ENCODE assay signal across 23 mouse cellular contexts in genomic region chr11:79135105-79135503, GRCm38 (mm10). TPM values are rescaled to one million over a fixed set of nuclear protein-coding genes. Genes with fewer than 3 reads are reported as not detected.
DNase-seq lines count a peak whose midpoint lies in the region; ATAC-seq and TF ChIP-seq lines count a peak whose summit lies in the region.
"Had no signal": no experiment of that assay in that cellular context is flagged by ENCODE, and none has a peak within 500 bp of the region (broad histone marks: within the 10 kb centered on the region; RNA-seq: fewer than 3 reads in every experiment).

No protein-coding gene starts in this region.

- no peak for ATAC-seq in heart, postnatal 0 days (ENCODE audit: insufficient read depth, low read depth)
- ATAC-seq in lung, embryonic 15.5 days (ENCODE audit: borderline replicate concordance, extremely low read depth, low FRiP score, low TSS enrichment), result no peak
- ATAC-seq in neural tube, embryonic 15.5 days (ENCODE audit: low FRiP score), result no peak
- no peak for ATAC-seq in stomach, postnatal 0 days (ENCODE audit: low FRiP score, low TSS enrichment)
- ATAC-seq: forebrain, postnatal 0 days; midbrain, embryonic 13.5 days had no signal

- no peak for TF ChIP-seq CTCF in heart, postnatal 0 days (IDR thresholded peaks at IDR 0.05; ENCODE audit: low read depth)
- TF ChIP-seq CTCF in lung, adult 2 months (IDR thresholded peaks at IDR 0.05; ENCODE audit: insufficient read depth, low read length), result no peak
- no peak for TF ChIP-seq CTCF in stomach, postnatal 0 days (IDR thresholded peaks at IDR 0.05; ENCODE audit: low read depth)

- DNase-seq in heart, postnatal 0 days (ENCODE audit: low spot score), result no peak
- DNase-seq in heart, postnatal 4 days, result no peak
- no peak for DNase-seq in lung, adult 2 months
- DNase-seq in embryonic facial prominence, embryonic 10.5 days (ENCODE audit: low spot score), result no peak
- no peak for DNase-seq in stomach, postnatal 0 days (ENCODE audit: low spot score)
- DNase-seq in frontal cortex, postnatal 25 days (ENCODE audit: low spot score in 2 of 2), result no peak
- DNase-seq: adrenal gland, adult 8-10 months; B cell, adult 2 months; cerebellum, postnatal 10 days; forebrain, postnatal 0 days; gastrocnemius, adult 2 months; heart, postnatal 14 days; kidney, adult 8-10 months; right cerebral cortex, adult 18-20 months; thymus, adult 2 months had no signal

- H3K4me3 ChIP-seq in heart, postnatal 0 days (ENCODE audit: low read depth, low read length), result no peak overlapping the region
- H3K4me3 ChIP-seq in lung, embryonic 15.5 days, result no peak overlapping the region
- H3K4me3 ChIP-seq in lung, adult 2 months (replicated peaks; ENCODE audit: extremely low read depth, low read depth, low read length), result no peak overlapping the region
- H3K4me3 ChIP-seq in embryonic facial prominence, embryonic 10.5 days, result no peak overlapping the region
- H3K4me3 ChIP-seq in neural tube, embryonic 15.5 days (replicated peaks), result no peak overlapping the region
- no peak overlapping the region for H3K4me3 ChIP-seq in stomach, postnatal 0 days (ENCODE audit: low read depth, low read length)
- H3K4me3 ChIP-seq: erythroblast, embryonic 14.5 days; gastrocnemius, adult 2 months; layer of hippocampus, adult 2 months; left cerebral cortex, adult 2 months; liver, embryonic 15.5 days; midbrain, embryonic 13.5 days had no signal

- H3K9ac ChIP-seq in heart, postnatal 0 days (replicated peaks; ENCODE audit: low read depth, low read length), result no peak overlapping the region
- H3K9ac ChIP-seq in lung, embryonic 15.5 days, result no peak overlapping the region
- no peak overlapping the region for H3K9ac ChIP-seq in neural tube, embryonic 15.5 days (replicated peaks)
- H3K9ac ChIP-seq in stomach, postnatal 0 days (ENCODE audit: low read length), result no peak overlapping the region
- H3K9ac ChIP-seq: forebrain, postnatal 0 days; liver, embryonic 15.5 days; midbrain, embryonic 13.5 days had no signal

- TF ChIP-seq EP300 in heart, postnatal 0 days (IDR thresholded peaks at IDR 0.05; ENCODE audit: low read depth), result no peak
- no peak for TF ChIP-seq EP300 in stomach, postnatal 0 days (optimal IDR thresholded peaks at IDR 0.05)

- H3K36me3 ChIP-seq in heart, postnatal 0 days (replicated peaks; ENCODE audit: control insufficient read depth, insufficient read depth, low read length), result no peaks in the 10 kb centered on the region
- no peaks in the 10 kb centered on the region for H3K36me3 ChIP-seq in lung, embryonic 15.5 days
- H3K36me3 ChIP-seq in embryonic facial prominence, embryonic 10.5 days (replicated peaks), result no peaks in the 10 kb centered on the region
- H3K36me3 ChIP-seq in neural tube, embryonic 15.5 days, result no peaks in the 10 kb centered on the region
- H3K36me3 ChIP-seq in stomach, postnatal 0 days (ENCODE audit: control insufficient read depth, insufficient read depth, low read length), result no peaks in the 10 kb centered on the region
- H3K36me3 ChIP-seq: liver, embryonic 15.5 days; midbrain, embryonic 13.5 days had no signal

- 95% methylated on average over 13 of the region's 13 CpGs for WGBS in heart, postnatal 0 days
- 95% methylated on average over 13 of the region's 13 CpGs for WGBS in lung, embryonic 15.5 days
- 90% methylated on average over 13 of the region's 13 CpGs for WGBS in lung, adult 2 months
- 97% methylated on average over 13 of the region's 13 CpGs for WGBS in embryonic facial prominence, embryonic 10.5 days
- WGBS in neural tube, embryonic 15.5 days, result 94% methylated on average over 13 of the region's 13 CpGs
- 92% methylated on average over 13 of the region's 13 CpGs for WGBS in stomach, postnatal 0 days

- H3K27me3 ChIP-seq in heart, postnatal 0 days (ENCODE audit: control insufficient read depth, insufficient read depth, low read length), result no peaks in the 10 kb centered on the region
- no peaks in the 10 kb centered on the region for H3K27me3 ChIP-seq in lung, embryonic 15.5 days
- no peaks in the 10 kb centered on the region for H3K27me3 ChIP-seq in embryonic facial prominence, embryonic 10.5 days (replicated peaks; ENCODE audit: low read depth, poor library complexity, severe bottlenecking)
- H3K27me3 ChIP-seq in neural tube, embryonic 15.5 days (replicated peaks), result no peaks in the 10 kb centered on the region
- H3K27me3 ChIP-seq in stomach, postnatal 0 days (ENCODE audit: control insufficient read depth, insufficient read depth, low read length), result no peaks in the 10 kb centered on the region
- H3K27me3 ChIP-seq: liver, embryonic 15.5 days; midbrain, embryonic 13.5 days had no signal

- peaks cover 35% of the 10 kb centered on the region for H3K4me1 ChIP-seq in heart, postnatal 0 days (ENCODE audit: control insufficient read depth, insufficient read depth)
- H3K4me1 ChIP-seq in lung, embryonic 15.5 days, result peaks cover 49% of the 10 kb centered on the region
- peaks cover 15% of the 10 kb centered on the region for H3K4me1 ChIP-seq in lung, adult 2 months (ENCODE audit: control insufficient read depth, insufficient read depth, low read length)
- H3K4me1 ChIP-seq in embryonic facial prominence, embryonic 10.5 days, result peaks cover 34% of the 10 kb centered on the region
- H3K4me1 ChIP-seq in neural tube, embryonic 15.5 days, result peaks cover 36% of the 10 kb centered on the region
- no peaks in the 10 kb centered on the region; the same call in 1 of the 2 replicates for H3K4me1 ChIP-seq in stomach, postnatal 0 days (replicated peaks; ENCODE audit: control insufficient read depth, insufficient read depth)

- no peak overlapping the region for H3K4me2 ChIP-seq in heart, postnatal 0 days (ENCODE audit: low read depth, low read length)
- H3K4me2 ChIP-seq in lung, embryonic 15.5 days, result peak overlapping the region; percentile 20; the same call in 1 of the 2 replicates
- no peak overlapping the region for H3K4me2 ChIP-seq in neural tube, embryonic 15.5 days
- no peak overlapping the region for H3K4me2 ChIP-seq in stomach, postnatal 0 days (replicated peaks; ENCODE audit: low read depth)
- H3K4me2 ChIP-seq: liver, embryonic 15.5 days; midbrain, embryonic 13.5 days had no signal

- 0 out of 2 replicates have a peak overlapping the region, but pooled peaks have one; percentile 62 for H3K27ac ChIP-seq in heart, postnatal 0 days (ENCODE audit: low read depth)
- H3K27ac ChIP-seq in lung, embryonic 15.5 days, result peak overlapping the region; percentile 87
- 0 out of 2 replicates have a peak overlapping the region, but pooled peaks have one; percentile 63 for H3K27ac ChIP-seq in embryonic facial prominence, embryonic 10.5 days (replicated peaks)
- peak overlapping the region; percentile 51; the same call in 1 of the 2 replicates for H3K27ac ChIP-seq in neural tube, embryonic 15.5 days (replicated peaks)
- no peak overlapping the region for H3K27ac ChIP-seq in stomach, postnatal 0 days (replicated peaks)
- H3K27ac ChIP-seq: left cerebral cortex, adult 2 months; liver, embryonic 15.5 days; macrophage had no signal

- TF ChIP-seq POLR2A in lung, adult 2 months (IDR thresholded peaks at IDR 0.05; ENCODE audit: borderline replicate concordance, extremely low read depth, low read depth, low read length), result no peak

- H3K9me3 ChIP-seq in heart, postnatal 0 days (replicated peaks; ENCODE audit: control insufficient read depth, low read length), result no peaks in the 10 kb centered on the region
- H3K9me3 ChIP-seq in lung, embryonic 15.5 days, result no peaks in the 10 kb centered on the region
- no peaks in the 10 kb centered on the region for H3K9me3 ChIP-seq in embryonic facial prominence, embryonic 10.5 days
- H3K9me3 ChIP-seq in neural tube, embryonic 15.5 days (replicated peaks), result no peaks in the 10 kb centered on the region
- no peaks in the 10 kb centered on the region for H3K9me3 ChIP-seq in stomach, postnatal 0 days (ENCODE audit: control insufficient read depth, low read length)
- H3K9me3 ChIP-seq: liver, embryonic 15.5 days; midbrain, embryonic 13.5 days had no signal

RNA-seq across cellular contexts. Expression of gene Ksr1, which starts 11.1 kb away (rescaled TPM):
- 7.7 and 15.2 TPM in 2 replicates for total RNA-seq in heart, postnatal 0 days (2014; rRNA removed; ENCODE audit: low replicate concordance)
- 1.3 and 1.5 TPM in 2 replicates for polyA plus RNA-seq in heart, postnatal 0 days (2015; fragmentation: Nextera tagmentation; extraction: Ambion mirVana)
- 10 to 100 TPM; 14.6 to 15.8 TPM for total RNA-seq in heart, postnatal 4 days (2021)
- 2.0 and 2.8 TPM in 2 replicates for polyA plus RNA-seq in lung, embryonic 15.5 days (2015; fragmentation: Nextera tagmentation; extraction: Ambion mirVana)
- polyA plus RNA-seq in lung, adult 2 months (2012; rRNA removed), result 20.7 and 21.9 TPM in 2 replicates
- 1.0 and 1.5 TPM in 2 replicates for polyA plus RNA-seq in embryonic facial prominence, embryonic 10.5 days (2016; fragmentation: Nextera tagmentation; extraction: Ambion mirVana)
- 4.5 and 5.8 TPM in 2 replicates for polyA plus RNA-seq in neural tube, embryonic 15.5 days (2015; fragmentation: Nextera tagmentation; extraction: Ambion mirVana)
- 0.67 and 0.94 TPM in 2 replicates for polyA plus RNA-seq in stomach, postnatal 0 days (2015; fragmentation: Nextera tagmentation; extraction: Ambion mirVana)
